Mouse (Mus musculus): ENCODE measurements around the gene Crmp1. TPM values are rescaled to one million over a fixed set of nuclear protein-coding genes. Genes with fewer than 3 reads are reported as not detected.
A peak's percentile ranks its signal among the peaks of the same experiment; 100 is the strongest.

Gene Crmp1
- polyA plus RNA-seq, 1 experiment from 2014 or later = 497 TPM

- Histone ChIP-seq H3K4me2 (replicated peaks) (peak overlapping the region; percentile 74), H3K9me3 (replicated peaks) (no peaks in the 10 kb centered on the region), H3K9ac (peak overlapping the region; percentile 88), H3K27ac (peak overlapping the region; percentile 98), H3K4me3 (peak overlapping the region; percentile 74), H3K4me1 (peaks cover 44% of the 10 kb centered on the region), H3K36me3 (no peaks in the 10 kb centered on the region), H3K27me3 (peaks cover 63% of the 10 kb centered on the region)
- 9% methylated on average over 44 of the region's 44 CpGs for WGBS
- no peak for ATAC-seq (ENCODE audit: low FRiP score)
Measured at GRCm38 (mm10) chr5:37242360-37243168, 824 bp downstream of the Crmp1 start.

- Histone ChIP-seq H3K9me3 (replicated peaks) (no peaks in the 10 kb centered on the region), H3K4me3 (peak overlapping the region; percentile 74), H3K4me2 (replicated peaks) (peak overlapping the region; percentile 74), H3K27me3 (peaks cover 63% of the 10 kb centered on the region), H3K27ac (peak overlapping the region; percentile 98), H3K4me1 (peaks cover 51% of the 10 kb centered on the region), H3K36me3 (no peaks in the 10 kb centered on the region), H3K9ac (peak overlapping the region; percentile 88)
- 2% methylated on average over 19 of the region's 19 CpGs for WGBS
- no peak for ATAC-seq (ENCODE audit: low FRiP score)
Measured at GRCm38 (mm10) chr5:37243169-37243886, 1.6 kb downstream of the Crmp1 start.

GRCm38 (mm10) chr5:37244161-37244560 lies 2.4 kb downstream of the Crmp1 start:
- Histone ChIP-seq H3K4me2 (replicated peaks) (peak overlapping the region; percentile 74), H3K4me1 (peaks cover 60% of the 10 kb centered on the region), H3K27me3 (peaks cover 63% of the 10 kb centered on the region), H3K27ac (peak overlapping the region; percentile 98), H3K9me3 (replicated peaks) (no peaks in the 10 kb centered on the region), H3K9ac (peak overlapping the region; percentile 88), H3K36me3 (no peaks in the 10 kb centered on the region), H3K4me3 (peak overlapping the region; percentile 74)
- WGBS = under 1% methylated on average over 13 of the region's 13 CpGs
- peak; percentile 30 for ATAC-seq (ENCODE audit: low FRiP score)

- peaks cover 66% of the 10 kb centered on the region for H3K4me1 ChIP-seq
- H3K36me3 ChIP-seq = no peaks in the 10 kb centered on the region
- H3K4me2 ChIP-seq (replicated peaks) = peak overlapping the region; percentile 74
- no peaks in the 10 kb centered on the region for H3K9me3 ChIP-seq (replicated peaks)
- ATAC-seq (ENCODE audit: low FRiP score) = no peak
- WGBS = 34% methylated on average over 9 of the region's 9 CpGs
- H3K27me3 ChIP-seq = peaks cover 58% of the 10 kb centered on the region
- H3K4me3 ChIP-seq = peak overlapping the region; percentile 74
- peak overlapping the region; percentile 98 for H3K27ac ChIP-seq
- peak overlapping the region; percentile 88 for H3K9ac ChIP-seq
Measured at GRCm38 (mm10) chr5:37244666-37245242, 3.0 kb downstream of the Crmp1 start.

GRCm38 (mm10) chr5:37245651-37246050 lies 3.9 kb downstream of the Crmp1 start:
- peak overlapping the region; percentile 88 for H3K9ac ChIP-seq
- H3K27ac ChIP-seq = peak overlapping the region; percentile 98
- H3K4me2 ChIP-seq (replicated peaks) = peak overlapping the region; percentile 74
- no peaks in the 10 kb centered on the region for H3K36me3 ChIP-seq
- H3K9me3 ChIP-seq (replicated peaks) = no peaks in the 10 kb centered on the region
- peaks cover 69% of the 10 kb centered on the region for H3K4me1 ChIP-seq
- H3K27me3 ChIP-seq = peaks cover 49% of the 10 kb centered on the region
- ATAC-seq (ENCODE audit: low FRiP score) = peak; percentile 46
- peak overlapping the region; percentile 74 for H3K4me3 ChIP-seq
- WGBS = under 1% methylated on average over 40 of the region's 42 CpGs

GRCm38 (mm10) chr5:37246138-37246910 lies 4.6 kb downstream of the Crmp1 start:
- Histone ChIP-seq H3K27ac (peak overlapping the region; percentile 98), H3K4me3 (peak overlapping the region; percentile 74), H3K27me3 (peaks cover 42% of the 10 kb centered on the region), H3K36me3 (no peaks in the 10 kb centered on the region), H3K9ac (peak overlapping the region; percentile 88), H3K9me3 (replicated peaks) (no peaks in the 10 kb centered on the region), H3K4me1 (peaks cover 64% of the 10 kb centered on the region), H3K4me2 (replicated peaks) (peak overlapping the region; percentile 74)
- 2% methylated on average over 35 of the region's 37 CpGs for whole genome bisulfite sequencing
- ATAC-seq (ENCODE audit: low FRiP score) = peak; percentile 71

- Histone ChIP-seq H3K4me1 (peaks cover 65% of the 10 kb centered on the region), H3K4me2 (replicated peaks) (peak overlapping the region; percentile 74), H3K27me3 (peaks cover 31% of the 10 kb centered on the region), H3K9me3 (replicated peaks) (no peaks in the 10 kb centered on the region), H3K4me3 (peak overlapping the region; percentile 74), H3K36me3 (0 out of 2 replicates have a peak, but pooled peaks cover 3% of the 10 kb centered on the region), H3K27ac (peak overlapping the region; percentile 98), H3K9ac (peak overlapping the region; percentile 88)
- 38% methylated on average over 4 of the region's 4 CpGs for WGBS
- no peak for ATAC-seq (ENCODE audit: low FRiP score)
Measured at GRCm38 (mm10) chr5:37247456-37247855, 5.7 kb downstream of the Crmp1 start.

- no peak overlapping the region for H3K27ac ChIP-seq
Measured at GRCm38 (mm10) chr5:37248870-37249269, 7.1 kb downstream of the Crmp1 start.

GRCm38 (mm10) chr5:37251596-37251995 lies 9.9 kb downstream of the Crmp1 start:
- H3K9ac ChIP-seq = no peak overlapping the region
- ATAC-seq (ENCODE audit: low FRiP score) = no peak
- H3K4me2 ChIP-seq (replicated peaks) = no peak overlapping the region
- no peaks in the 10 kb centered on the region for H3K27me3 ChIP-seq
- WGBS = 84% methylated on average over 3 of the region's 3 CpGs
- peaks cover 70% of the 10 kb centered on the region for H3K4me1 ChIP-seq
- no peak overlapping the region for H3K4me3 ChIP-seq
- no peaks in the 10 kb centered on the region for H3K9me3 ChIP-seq (replicated peaks)
- H3K27ac ChIP-seq = no peak overlapping the region
- peaks cover 10% of the 10 kb centered on the region; the same call in 1 of the 2 replicates for H3K36me3 ChIP-seq

More at GRCm38 (mm10) chr5:37248870-37249269, 7.1 kb downstream of the Crmp1 start:
- peak overlapping the region; percentile 74 for H3K4me2 ChIP-seq (replicated peaks)
- H3K4me3 ChIP-seq = peak overlapping the region; percentile 74
- ATAC-seq (ENCODE audit: low FRiP score) = no peak
- H3K36me3 ChIP-seq = peaks cover 10% of the 10 kb centered on the region; the same call in 1 of the 2 replicates
- H3K9ac ChIP-seq = peak overlapping the region; percentile 58
- no peaks in the 10 kb centered on the region for H3K9me3 ChIP-seq (replicated peaks)
- H3K4me1 ChIP-seq = peaks cover 62% of the 10 kb centered on the region
- peaks cover 19% of the 10 kb centered on the region for H3K27me3 ChIP-seq
- 67% methylated on average over 3 of the region's 3 CpGs for WGBS

- peaks cover 75% of the 10 kb centered on the region for H3K4me1 ChIP-seq
- no peak overlapping the region for H3K4me3 ChIP-seq
- WGBS = 84% methylated on average over 9 of the region's 9 CpGs
- H3K9me3 ChIP-seq (replicated peaks) = no peaks in the 10 kb centered on the region
- no peak overlapping the region for H3K9ac ChIP-seq
- no peak overlapping the region for H3K4me2 ChIP-seq (replicated peaks)
- no peak overlapping the region for H3K27ac ChIP-seq
- H3K36me3 ChIP-seq = peaks cover 10% of the 10 kb centered on the region; the same call in 1 of the 2 replicates
- no peak for ATAC-seq (ENCODE audit: low FRiP score)
- H3K27me3 ChIP-seq = no peaks in the 10 kb centered on the region
Measured at GRCm38 (mm10) chr5:37252101-37252804, 10.5 kb downstream of the Crmp1 start.

- Histone ChIP-seq H3K4me1 (peaks cover 65% of the 10 kb centered on the region), H3K9me3 (replicated peaks) (no peaks in the 10 kb centered on the region), H3K27ac (no peak overlapping the region; the same call in 1 of the 2 replicates), H3K27me3 (no peaks in the 10 kb centered on the region), H3K4me2 (replicated peaks) (no peak overlapping the region), H3K36me3 (peaks cover 10% of the 10 kb centered on the region; the same call in 1 of the 2 replicates), H3K4me3 (no peak overlapping the region), H3K9ac (no peak overlapping the region)
- WGBS = 79% methylated on average over 4 of the region's 4 CpGs
- no peak for ATAC-seq (ENCODE audit: low FRiP score)
Measured at GRCm38 (mm10) chr5:37254523-37254922, 12.8 kb downstream of the Crmp1 start.
